ENCODE assay signal across 26 mouse cellular contexts in genomic region chr3:60587149-60587548, GRCm38 (mm10).
A peak's percentile ranks its signal among the peaks of the same experiment; 100 is the strongest.
DNase-seq lines count a peak whose midpoint lies in the region; ATAC-seq and TF ChIP-seq lines count a peak whose summit lies in the region.
"Had no signal": no experiment of that assay in that cellular context is flagged by ENCODE, and none has a peak within 500 bp of the region (broad histone marks: within the 10 kb centered on the region; RNA-seq: fewer than 3 reads in every experiment).

No protein-coding gene starts in this region.

- 0 out of 2 replicates have a peak overlapping the region, but pooled peaks have one; percentile 35 for H3K27ac ChIP-seq in hindbrain, embryonic 12.5 days
- no peak overlapping the region for H3K27ac ChIP-seq in hindbrain, postnatal 0 days
- no peak overlapping the region for H3K27ac ChIP-seq in midbrain, embryonic 16.5 days (ENCODE audit: low read length)
- H3K27ac ChIP-seq: forebrain, embryonic 12.5 days; kidney, embryonic 15.5 days; lung, embryonic 15.5 days; midbrain, embryonic 12.5 days; neural tube, embryonic 13.5 days; stomach, postnatal 0 days had no signal

- ATAC-seq in cerebellum, adult (ENCODE audit: insufficient number of reproducible peaks, low FRiP score, low TSS enrichment), result peak; percentile 16; the same call in 1 of the 2 replicates
- ATAC-seq in hindbrain, embryonic 12.5 days (ENCODE audit: low FRiP score), result no peak
- no peak for ATAC-seq in hindbrain, postnatal 0 days
- ATAC-seq in megakaryocyte, adult 5-6 weeks (ENCODE audit: poor library complexity, severe bottlenecking), result no peak
- no peak for ATAC-seq in midbrain, embryonic 16.5 days
- ATAC-seq: inflammation-experienced regulatory T-cells, adult 6 months had no signal

- DNase-seq in cerebellum, adult 11 months, result no peak
- no peak for DNase-seq in hindbrain, postnatal 0 days (ENCODE audit: low spot score)
- DNase-seq: adrenal gland, postnatal 10 days; cerebellum, adult 2 months; cerebellum, postnatal 14 days; gastrocnemius, postnatal 14 days; heart, adult 11 months; heart, postnatal 10 days; kidney, adult 11 months; kidney, postnatal 25 days; right cerebral cortex, postnatal 4 days; thymus, adult 18-20 months; thymus, postnatal 36 days had no signal

- H3K9me3 ChIP-seq in hindbrain, embryonic 12.5 days (replicated peaks), result no peaks in the 10 kb centered on the region
- no peaks in the 10 kb centered on the region for H3K9me3 ChIP-seq in hindbrain, postnatal 0 days (ENCODE audit: low read length)
- H3K9me3 ChIP-seq in megakaryocyte, embryonic 14.5 days, result no peaks in the 10 kb centered on the region
- no peaks in the 10 kb centered on the region for H3K9me3 ChIP-seq in midbrain, embryonic 16.5 days (replicated peaks; ENCODE audit: control insufficient read depth, low read length, poor library complexity, severe bottlenecking)
- H3K9me3 ChIP-seq: forebrain, embryonic 12.5 days; kidney, embryonic 15.5 days; lung, embryonic 15.5 days; midbrain, embryonic 12.5 days; neural tube, embryonic 13.5 days had no signal

- H3K27me3 ChIP-seq in hindbrain, embryonic 12.5 days, result no peaks in the 10 kb centered on the region
- no peaks in the 10 kb centered on the region for H3K27me3 ChIP-seq in hindbrain, postnatal 0 days (ENCODE audit: insufficient read depth, low read length)
- no peaks in the 10 kb centered on the region for H3K27me3 ChIP-seq in megakaryocyte, embryonic 14.5 days (replicated peaks)
- H3K27me3 ChIP-seq in midbrain, embryonic 16.5 days (ENCODE audit: control insufficient read depth, insufficient read depth, low read depth, low read length), result no peaks in the 10 kb centered on the region
- H3K27me3 ChIP-seq: forebrain, embryonic 12.5 days; kidney, embryonic 15.5 days; lung, embryonic 15.5 days; midbrain, embryonic 12.5 days; neural tube, embryonic 13.5 days had no signal

- TF ChIP-seq CTCF in hindbrain, postnatal 0 days (IDR thresholded peaks at IDR 0.05; ENCODE audit: low read depth), result no peak

- peaks cover 16% of the 10 kb centered on the region; the same call in 1 of the 2 replicates for H3K4me1 ChIP-seq in hindbrain, embryonic 12.5 days
- H3K4me1 ChIP-seq in hindbrain, postnatal 0 days (ENCODE audit: insufficient read depth, low read length), result no peaks in the 10 kb centered on the region
- peaks cover 84% of the 10 kb centered on the region for H3K4me1 ChIP-seq in megakaryocyte, embryonic 14.5 days
- H3K4me1 ChIP-seq in midbrain, embryonic 16.5 days (ENCODE audit: control insufficient read depth, insufficient read depth, low read length), result peaks cover 2% of the 10 kb centered on the region; the same call in 1 of the 2 replicates
- H3K4me1 ChIP-seq: midbrain, embryonic 12.5 days had no signal

- H3K9ac ChIP-seq in hindbrain, embryonic 12.5 days, result no peak overlapping the region
- no peak overlapping the region for H3K9ac ChIP-seq in hindbrain, postnatal 0 days (replicated peaks; ENCODE audit: low read length)
- H3K9ac ChIP-seq in midbrain, embryonic 16.5 days (ENCODE audit: low read depth, low read length), result no peak overlapping the region
- H3K9ac ChIP-seq: forebrain, embryonic 12.5 days; kidney, embryonic 15.5 days; lung, embryonic 15.5 days; midbrain, embryonic 12.5 days; neural tube, embryonic 13.5 days had no signal

- no peaks in the 10 kb centered on the region for H3K36me3 ChIP-seq in hindbrain, embryonic 12.5 days
- no peaks in the 10 kb centered on the region for H3K36me3 ChIP-seq in hindbrain, postnatal 0 days (ENCODE audit: insufficient read depth, low read length)
- peaks cover 78% of the 10 kb centered on the region for H3K36me3 ChIP-seq in megakaryocyte, embryonic 14.5 days (replicated peaks; ENCODE audit: low read length)
- H3K36me3 ChIP-seq in midbrain, embryonic 16.5 days (ENCODE audit: control insufficient read depth, insufficient read depth, low read length), result no peaks in the 10 kb centered on the region
- H3K36me3 ChIP-seq: forebrain, embryonic 12.5 days; kidney, embryonic 15.5 days; lung, embryonic 15.5 days; midbrain, embryonic 12.5 days; neural tube, embryonic 13.5 days had no signal

- 67% methylated on average over 4 of the region's 4 CpGs for WGBS in hindbrain, embryonic 12.5 days
- WGBS in hindbrain, postnatal 0 days, result 58% methylated on average over 4 of the region's 4 CpGs
- WGBS in midbrain, embryonic 16.5 days, result 76% methylated on average over 4 of the region's 4 CpGs

- no peak overlapping the region for H3K4me2 ChIP-seq in hindbrain, embryonic 12.5 days (replicated peaks)
- H3K4me2 ChIP-seq in hindbrain, postnatal 0 days (ENCODE audit: low read depth, low read length), result no peak overlapping the region
- no peak overlapping the region for H3K4me2 ChIP-seq in midbrain, embryonic 16.5 days (ENCODE audit: low read length)
- H3K4me2 ChIP-seq: forebrain, embryonic 12.5 days; heart, embryonic 11.5 days; kidney, embryonic 15.5 days; lung, embryonic 15.5 days; midbrain, embryonic 12.5 days; neural tube, embryonic 13.5 days had no signal

- H3K4me3 ChIP-seq in hindbrain, embryonic 12.5 days, result no peak overlapping the region
- no peak overlapping the region for H3K4me3 ChIP-seq in hindbrain, postnatal 0 days (ENCODE audit: low read length)
- H3K4me3 ChIP-seq in megakaryocyte, embryonic 14.5 days (replicated peaks), result peak overlapping the region; percentile 69
- no peak overlapping the region for H3K4me3 ChIP-seq in midbrain, embryonic 16.5 days (ENCODE audit: low read depth, low read length)
- H3K4me3 ChIP-seq: forebrain, embryonic 12.5 days; kidney, embryonic 15.5 days; lung, embryonic 15.5 days; midbrain, embryonic 12.5 days; neural tube, embryonic 13.5 days had no signal
